Mouse (Mus musculus) CH12.LX (cell line): ENCODE results near the gene Btbd8. TPM values are rescaled to one million over a fixed set of nuclear protein-coding genes. Genes with fewer than 3 reads are reported as not detected.

ENCODE experiments used
- DNase-seq: peaks from one replicate; pipeline ENCODE4 v3.0.0-alpha.2; 2013; ENCODE audit errors: extremely low read depth
- H3K27ac ChIP-seq: 2 replicates; pipeline ENCODE4 v1.5.1; 2012; ENCODE audit warnings: low read depth, mild to moderate bottlenecking, control low read depth, moderate library complexity; ENCODE audit not compliant: insufficient read depth
- H3K27me3 ChIP-seq: replicated peaks from 2 replicates; pipeline ENCODE3; 2012; ENCODE audit warnings: inconsistent platforms
- H3K36me3 ChIP-seq, 2 experiments: replicated peaks in 1 of 2; 2 replicates each; pipeline versions ENCODE3 to v1.6.1; 2012; ENCODE audit warnings: inconsistent platforms in 1 of 2, low read length in 1 of 2, mild to moderate bottlenecking in 1 of 2, mixed read lengths in 1 of 2, moderate library complexity in 1 of 2; ENCODE audit not compliant: control insufficient read depth in 1 of 2, insufficient read depth in 1 of 2
- H3K4me1 ChIP-seq, 2 experiments: 2 replicates each; pipeline ENCODE4 v1.6.1; 2012; ENCODE audit warnings: inconsistent platforms in 1 of 2, moderate library complexity in 1 of 2; ENCODE audit not compliant: insufficient read depth in 2 of 2, control insufficient read depth in 1 of 2
- H3K4me2 ChIP-seq: 2 replicates; pipeline ENCODE4 v1.6.1; 2012; ENCODE audit warnings: low read depth, mild to moderate bottlenecking, control low read depth; ENCODE audit not compliant: poor library complexity, insufficient read depth, severe bottlenecking
- H3K4me3 ChIP-seq, 3 experiments: fragments of 150-350 bp in 1 of 3; sonication (generic) in 1 of 3; replicated peaks in 1 of 3; 2 replicates each; pipeline versions ENCODE3 to v1.5.1; 2011 to 2012; ENCODE audit warnings: low read depth in 2 of 3, low read length in 2 of 3, mild to moderate bottlenecking in 2 of 3, moderate library complexity in 2 of 3, control low read depth in 1 of 3, improper control_type of control experiment in 1 of 3, inconsistent platforms in 1 of 3, mixed read lengths in 1 of 3; ENCODE audit not compliant: poor library complexity in 1 of 3
- H3K79me2 ChIP-seq: replicated peaks from 2 replicates; pipeline ENCODE4 v1.6.1; 2012; ENCODE audit warnings: mild to moderate bottlenecking, moderate library complexity; ENCODE audit not compliant: control insufficient read depth, poor library complexity, insufficient read depth, severe bottlenecking; ENCODE audit errors: extremely low read depth
- H3K9ac ChIP-seq: 2 replicates; pipeline ENCODE4 v1.6.1; 2012; ENCODE audit warnings: low read depth, mild to moderate bottlenecking, control low read depth, moderate library complexity; ENCODE audit not compliant: insufficient read depth
- H3K9me3 ChIP-seq: replicated peaks from 2 replicates; pipeline ENCODE3; 2012; ENCODE audit warnings: low read length, inconsistent platforms, mixed read lengths
- BHLHE40 ChIP-seq: IDR thresholded peaks from 2 replicates; pipeline ENCODE4 v1.6.1; 2011; ENCODE audit warnings: mild to moderate bottlenecking, low read depth, low read length, improper control_type of control experiment
- CHD1 ChIP-seq: IDR thresholded peaks from 2 replicates; pipeline ENCODE4 v1.6.1; 2012; ENCODE audit warnings: low read depth, low read length, improper control_type of control experiment, inconsistent platforms
- CHD2 ChIP-seq: IDR thresholded peaks from 2 replicates; pipeline ENCODE4 v1.6.1; 2011; ENCODE audit warnings: low read length, improper control_type of control experiment
- CTCF ChIP-seq, 2 experiments: IDR thresholded peaks in 1 of 2; conservative IDR thresholded peaks in 1 of 2; 2 replicates each; pipeline ENCODE4 v1.5.1; 2011 to 2012; ENCODE audit warnings: low read depth in 2 of 2, low read length in 2 of 2, improper control_type of control experiment in 1 of 2, inconsistent platforms in 1 of 2, mild to moderate bottlenecking in 1 of 2, moderate library complexity in 1 of 2
- E2F4 ChIP-seq: IDR thresholded peaks from 2 replicates; pipeline ENCODE4 v1.6.1; 2011; ENCODE audit warnings: low read depth, low read length, improper control_type of control experiment; ENCODE audit not compliant: insufficient replicate concordance
- ELF1 ChIP-seq: IDR thresholded peaks from 2 replicates; pipeline ENCODE4 v1.6.1; 2014; ENCODE audit warnings: low read depth, mild to moderate bottlenecking, inconsistent platforms, low read length, improper control_type of control experiment
- EP300 ChIP-seq: IDR thresholded peaks from 2 replicates; pipeline ENCODE4 v1.6.1; 2011; ENCODE audit warnings: low read length, improper control_type of control experiment
- ETS1 ChIP-seq: conservative IDR thresholded peaks from 2 replicates; pipeline ENCODE4 v1.6.1; 2012; ENCODE audit warnings: low read depth, mild to moderate bottlenecking, inconsistent platforms, low read length, improper control_type of control experiment, moderate library complexity
- GABPA ChIP-seq: IDR thresholded peaks from 2 replicates; pipeline ENCODE4 v1.6.1; 2012; ENCODE audit warnings: low read depth, low read length, improper control_type of control experiment, inconsistent platforms; ENCODE audit not compliant: insufficient replicate concordance
- HCFC1 ChIP-seq: IDR thresholded peaks from 2 replicates; pipeline ENCODE4 v1.6.1; 2012; ENCODE audit warnings: low read depth, mild to moderate bottlenecking, inconsistent platforms, low read length, improper control_type of control experiment
- IRF4 ChIP-seq: IDR thresholded peaks from 2 replicates; pipeline ENCODE4 v1.6.1; 2014; ENCODE audit warnings: low read depth, mild to moderate bottlenecking, inconsistent platforms, low read length, improper control_type of control experiment
- JUN ChIP-seq: IDR thresholded peaks from 2 replicates; pipeline ENCODE4 v1.6.1; 2011; ENCODE audit warnings: low read depth, mild to moderate bottlenecking, low read length, improper control_type of control experiment, moderate library complexity; ENCODE audit not compliant: insufficient read depth
- KAT2A ChIP-seq: IDR thresholded peaks from 2 replicates; pipeline ENCODE4 v1.6.1; 2012; ENCODE audit warnings: low read length, improper control_type of control experiment, inconsistent platforms; ENCODE audit not compliant: insufficient replicate concordance
- MAFK ChIP-seq: IDR thresholded peaks from 2 replicates; pipeline ENCODE4 v1.6.1; 2011; ENCODE audit warnings: low read length, improper control_type of control experiment; ENCODE audit not compliant: insufficient replicate concordance
- MAX ChIP-seq: IDR thresholded peaks from 2 replicates; pipeline ENCODE4 v1.6.1; 2011; ENCODE audit warnings: low read length, improper control_type of control experiment
- MAZ ChIP-seq: IDR thresholded peaks from 2 replicates; pipeline ENCODE4 v1.6.1; 2012; ENCODE audit warnings: low read depth, mild to moderate bottlenecking, inconsistent platforms, low read length, improper control_type of control experiment, moderate library complexity
- MEF2A ChIP-seq: IDR thresholded peaks from 2 replicates; pipeline ENCODE4 v1.6.1; 2014; ENCODE audit warnings: low read depth, mild to moderate bottlenecking, inconsistent platforms, low read length, improper control_type of control experiment, borderline replicate concordance
- MXI1 ChIP-seq: IDR thresholded peaks from 2 replicates; pipeline ENCODE4 v1.6.1; 2011; ENCODE audit warnings: mild to moderate bottlenecking, low read depth, low read length, improper control_type of control experiment
- MYC ChIP-seq: IDR thresholded peaks from 2 replicates; pipeline ENCODE4 v1.6.1; 2011; ENCODE audit warnings: low read depth, mild to moderate bottlenecking, improper control_type of control experiment, low read length
- NELFE ChIP-seq: IDR thresholded peaks from 2 replicates; pipeline ENCODE4 v1.6.1; 2011; ENCODE audit warnings: low read depth, low read length, improper control_type of control experiment
- NRF1 ChIP-seq: IDR thresholded peaks from 2 replicates; pipeline ENCODE4 v1.6.1; 2014; ENCODE audit warnings: low read depth, mild to moderate bottlenecking, inconsistent platforms, low read length, improper control_type of control experiment, moderate library complexity
- PAX5 ChIP-seq: IDR thresholded peaks from 2 replicates; pipeline ENCODE4 v1.6.1; 2012; ENCODE audit warnings: low read length, inconsistent platforms, mixed read lengths
- POLR2A ChIP-seq: IDR thresholded peaks from 2 replicates; pipeline ENCODE4 v1.6.1; 2011; ENCODE audit warnings: low read depth, mild to moderate bottlenecking, improper control_type of control experiment, low read length
- POLR2AphosphoS2 ChIP-seq: IDR thresholded peaks from 2 replicates; pipeline ENCODE4 v1.6.1; 2011; ENCODE audit warnings: low read depth, low read length, improper control_type of control experiment
- RAD21 ChIP-seq: IDR thresholded peaks from 2 replicates; pipeline ENCODE4 v1.6.1; 2011; ENCODE audit warnings: low read depth, mild to moderate bottlenecking, low read length, improper control_type of control experiment, moderate library complexity
- RCOR1 ChIP-seq: conservative IDR thresholded peaks from 2 replicates; pipeline ENCODE4 v1.6.1; 2012; ENCODE audit warnings: low read depth, mild to moderate bottlenecking, inconsistent platforms, low read length, improper control_type of control experiment
- SIN3A ChIP-seq: IDR thresholded peaks from 2 replicates; pipeline ENCODE4 v1.6.1; 2012; ENCODE audit warnings: low read length, improper control_type of control experiment, inconsistent platforms
- SMC3 ChIP-seq: IDR thresholded peaks from 2 replicates; pipeline ENCODE4 v1.6.1; 2011; ENCODE audit warnings: low read depth, low read length, improper control_type of control experiment
- TBP ChIP-seq: conservative IDR thresholded peaks from 2 replicates; pipeline ENCODE4 v1.6.1; 2011; ENCODE audit warnings: low read depth, low read length, improper control_type of control experiment
- TCF12 ChIP-seq: IDR thresholded peaks from 2 replicates; pipeline ENCODE4 v1.6.1; 2014; ENCODE audit warnings: low read depth, mild to moderate bottlenecking, inconsistent platforms, low read length, improper control_type of control experiment
- UBTF ChIP-seq: IDR thresholded peaks from 2 replicates; pipeline ENCODE4 v1.6.1; 2012; ENCODE audit warnings: low read depth, mild to moderate bottlenecking, inconsistent platforms, low read length, improper control_type of control experiment, moderate library complexity
- USF1 ChIP-seq: IDR thresholded peaks from 2 replicates; pipeline ENCODE4 v1.6.1; 2014; ENCODE audit warnings: low read depth, mild to moderate bottlenecking, inconsistent platforms, low read length, improper control_type of control experiment
- USF2 ChIP-seq: conservative IDR thresholded peaks from 2 replicates; pipeline ENCODE4 v1.6.1; 2011; ENCODE audit warnings: low read depth, low read length, improper control_type of control experiment
- ZC3H11A ChIP-seq: IDR thresholded peaks from 2 replicates; pipeline ENCODE4 v1.6.1; 2012; ENCODE audit warnings: low read depth, mild to moderate bottlenecking, inconsistent platforms, low read length, improper control_type of control experiment
- ZKSCAN1 ChIP-seq: IDR thresholded peaks from 2 replicates; pipeline ENCODE4 v1.6.1; 2012; ENCODE audit warnings: low read depth, inconsistent platforms, low read length, improper control_type of control experiment, borderline replicate concordance
- ZMIZ1 ChIP-seq: IDR thresholded peaks from 2 replicates; pipeline ENCODE4 v1.6.1; 2012; ENCODE audit warnings: low read depth, mild to moderate bottlenecking, inconsistent platforms, low read length, improper control_type of control experiment
- ZNF384 ChIP-seq: IDR thresholded peaks from 2 replicates; pipeline ENCODE4 v1.6.1; 2012; ENCODE audit warnings: low read depth, low read length, improper control_type of control experiment, inconsistent platforms
- dilution Hi-C: fragments of 300-500 bp; cut with MboI; formaldehyde crosslinking; loops from 2 replicates; pipeline ENCODE4 v1.14.3; 2020; ENCODE audit warnings: low sequenced_read_pairs; ENCODE audit not compliant: extremely low pct_unique_long_range_greater_than_20kb, extremely low pct_ligation_motif_present
- in situ Hi-C: fragments of 300-500 bp; cut with MboI; formaldehyde crosslinking; loops from 3 replicates; pipeline ENCODE4 v1.14.3; 2019; ENCODE audit warnings: low sequenced_read_pairs, low pct_ligation_motif_present, low pct_unique_long_range_greater_than_20kb, mixed read lengths
- polyA plus RNA-seq: library from polyadenylated mRNA; unstranded; fragments of >175 nt; gene quantifications from 2 replicates; pipeline ENCODE4 v1.2.1, GENCODE M21; 2012; ENCODE audit warnings: low read depth; ENCODE audit not compliant: insufficient read length
- total RNA-seq, 2 experiments: library from RNA; depleted of rRNA; stranded (reverse); fragments of 300-350 nt in 1 of 2; fragments of >200 nt in 1 of 2; gene quantifications; 2 replicates each; pipeline ENCODE4 v1.2.3; 2012 to 2014

The Btbd8 gene
- total and polyA plus RNA-seq, 3 experiments: 5.1 to 5.9 (median 5.2) TPM

DNA sequence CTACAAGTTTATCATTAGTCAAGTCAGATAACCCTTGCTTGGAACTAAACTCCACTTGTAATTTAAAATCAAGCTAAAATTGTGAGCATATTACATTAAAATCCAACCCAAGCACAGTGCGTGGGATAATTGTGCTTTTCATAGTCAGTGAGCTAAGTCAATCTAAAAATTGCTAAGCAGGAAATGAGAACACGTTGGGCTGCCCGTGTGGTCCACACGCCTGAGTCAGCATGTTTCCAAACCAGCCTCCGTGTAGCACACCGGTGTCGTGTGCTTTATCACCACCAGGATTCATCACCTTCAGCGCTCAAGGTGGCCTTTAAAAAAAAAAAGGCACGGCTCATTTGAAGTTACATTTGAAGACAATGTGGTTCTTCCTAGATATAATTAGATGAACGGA lies 86.5 kb downstream of the Btbd8 start (continued):
- TF ChIP-seq CHD2: no peak
- no peak for TF ChIP-seq GABPA
- no peak for TF ChIP-seq POLR2AphosphoS2
- peak; percentile 40; the same call in 1 of the 2 replicates for TF ChIP-seq EP300
- no peak for TF ChIP-seq TCF12
- no peak for TF ChIP-seq SIN3A
- TF ChIP-seq BHLHE40: peak; percentile 70
- no peak for TF ChIP-seq TBP
- no peak for TF ChIP-seq POLR2A
- peak; percentile 45; the same call in 1 of the 2 replicates for TF ChIP-seq MYC
- TF ChIP-seq MAZ: no peak

DNA sequence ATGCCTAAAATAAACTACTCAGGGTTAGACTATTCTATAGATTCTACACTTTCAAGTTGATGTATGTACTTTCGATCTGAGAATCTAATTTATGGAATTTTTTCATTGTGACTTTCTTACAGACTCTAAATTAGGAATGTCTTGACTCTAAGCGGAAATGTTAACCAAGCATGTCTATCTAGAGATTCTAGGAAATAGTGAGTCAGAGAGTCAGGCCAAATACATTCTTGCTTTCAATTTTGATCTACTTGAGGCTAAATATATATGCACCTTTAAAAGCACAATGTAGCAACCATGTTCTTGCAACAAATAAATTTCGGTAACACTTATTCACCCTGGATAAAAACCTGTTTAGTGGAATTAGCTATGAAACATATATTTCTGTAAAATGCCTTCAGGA lies 91.1 kb downstream of the Btbd8 start:
- Histone ChIP-seq H3K79me2 (no peaks in the 10 kb centered on the region), H3K9ac (no peak overlapping the region), H3K9me3 (no peaks in the 10 kb centered on the region), H3K4me2 (no peak overlapping the region), H3K27me3 (no peaks in the 10 kb centered on the region), H3K27ac (no peak overlapping the region), H3K36me3 (no peaks in the 10 kb centered on the region), H3K4me1 (peaks cover 2 to 26% of the 10 kb centered on the region in 2 experiments), H3K4me3 (no peak overlapping the region)
- dilution Hi-C loops (no loop called here), in situ Hi-C loops (no loop called here)
- DNase-seq: peak; percentile 28
- TF ChIP-seq SMC3 (no peak), KAT2A (no peak), PAX5 (no peak), MAFK (no peak), GABPA (no peak), POLR2A (no peak), BHLHE40 (no peak), JUN (peak; percentile 40; the same call in 1 of the 2 replicates), TBP (no peak), ZC3H11A (no peak), ZMIZ1 (no peak), CHD2 (no peak), MEF2A (peak; percentile 62; the same call in 1 of the 2 replicates), EP300 (peak; percentile 44; the same call in 1 of the 2 replicates), MAZ (no peak), NRF1 (no peak), ELF1 (no peak), USF1 (no peak), ETS1 (peak; percentile 29; the same call in 1 of the 2 replicates), TCF12 (no peak), NELFE (no peak), SIN3A (no peak), USF2 (no peak), ZKSCAN1 (no peak), CHD1 (no peak), MXI1 (no peak), CTCF (conservative IDR thresholded peaks at IDR 0.05 in 1 of 2, IDR thresholded peaks at IDR 0.05 in 1 of 2; ENCODE audit: low read depth in 2 of 2, low read length in 2 of 2) (no peak), MYC (no peak), MAX (no peak), E2F4 (no peak), UBTF (no peak), RCOR1 (no peak), IRF4 (0 out of 2 replicates have a peak, but pooled peaks have one; percentile 26), RAD21 (no peak), HCFC1 (no peak), POLR2AphosphoS2 (no peak), ZNF384 (no peak)
